Mouse (Mus musculus) bone marrow macrophage, adult 2 months (primary cell): ENCODE measurements around the gene Pecam1. TPM values are rescaled to one million over a fixed set of nuclear protein-coding genes. Genes with fewer than 3 reads are reported as not detected.
A peak's percentile ranks its signal among the peaks of the same experiment; 100 is the strongest.

Experiments used
- H3K27ac ChIP-seq: 2 replicates; pipeline ENCODE4 v1.5.1; 2012; ENCODE audit warnings: low read depth, low read length; ENCODE audit not compliant: insufficient read depth
- H3K4me1 ChIP-seq: 2 replicates; pipeline ENCODE4 v1.6.1; 2012; ENCODE audit warnings: low read length; ENCODE audit not compliant: control insufficient read depth, insufficient read depth
- H3K4me3 ChIP-seq: 2 replicates; pipeline ENCODE4 v1.5.1; 2012; ENCODE audit warnings: mild to moderate bottlenecking, low read length, moderate library complexity; ENCODE audit not compliant: insufficient read depth
- CTCF ChIP-seq: IDR thresholded peaks from 2 replicates; pipeline ENCODE4 v1.5.1; 2012; ENCODE audit warnings: low read depth, mild to moderate bottlenecking, low read length, moderate library complexity
- POLR2A ChIP-seq: IDR thresholded peaks from 2 replicates; pipeline ENCODE4 v1.6.1; 2012; ENCODE audit warnings: mild to moderate bottlenecking, low read depth, low read length, borderline replicate concordance
- polyA plus RNA-seq: library from polyadenylated mRNA; stranded (reverse); fragments of >200 nt; gene quantifications from 2 replicates; pipeline ENCODE4 v1.2.4, GENCODE M21; 2012; ENCODE audit not compliant: missing spikeins, insufficient read depth, insufficient read length

The Pecam1 gene
- polyA plus RNA-seq, 1 experiment, result 4.8 TPM

DNA sequence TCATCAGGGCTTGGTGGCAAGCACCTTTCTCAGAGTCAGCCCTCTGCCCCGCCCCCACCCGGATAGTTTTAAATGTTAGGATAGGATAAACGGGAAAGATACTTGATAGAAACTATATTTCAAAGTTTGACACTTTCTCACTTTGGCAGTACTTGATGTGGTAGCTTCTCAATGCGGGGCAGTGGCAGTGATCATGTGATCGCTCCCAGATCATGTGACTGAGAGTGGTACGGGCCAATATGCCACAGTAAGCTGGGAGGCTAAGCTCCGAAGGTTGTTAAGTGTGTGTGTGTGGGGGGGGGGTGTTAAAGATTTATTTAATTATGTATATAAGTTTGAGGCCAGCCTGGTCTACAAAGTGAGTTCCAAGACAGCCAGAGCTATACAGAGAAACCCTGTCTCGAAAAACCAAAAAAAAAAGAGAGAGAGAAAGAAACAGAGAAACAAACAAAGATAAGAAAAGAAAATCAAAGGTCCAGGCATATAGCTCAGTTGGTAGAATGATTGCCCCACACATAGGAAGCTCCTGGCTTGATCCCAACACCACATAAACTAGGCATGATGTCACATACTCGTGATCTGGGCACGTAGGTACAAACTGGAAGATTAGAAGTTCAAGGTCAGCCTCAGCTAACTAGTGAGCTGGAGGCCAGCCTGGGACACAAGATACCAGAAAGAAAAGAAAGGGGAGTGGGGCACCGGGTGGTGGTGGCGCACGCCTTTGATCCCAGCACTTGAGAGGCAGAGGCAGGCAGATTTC lies 132.4 kb downstream of the Pecam1 start:
- TF ChIP-seq CTCF (no peak), POLR2A (no peak)
- H3K27ac ChIP-seq, result no peak overlapping the region
- no peak overlapping the region for H3K4me3 ChIP-seq
- peaks cover 34% of the 10 kb centered on the region for H3K4me1 ChIP-seq

DNA sequence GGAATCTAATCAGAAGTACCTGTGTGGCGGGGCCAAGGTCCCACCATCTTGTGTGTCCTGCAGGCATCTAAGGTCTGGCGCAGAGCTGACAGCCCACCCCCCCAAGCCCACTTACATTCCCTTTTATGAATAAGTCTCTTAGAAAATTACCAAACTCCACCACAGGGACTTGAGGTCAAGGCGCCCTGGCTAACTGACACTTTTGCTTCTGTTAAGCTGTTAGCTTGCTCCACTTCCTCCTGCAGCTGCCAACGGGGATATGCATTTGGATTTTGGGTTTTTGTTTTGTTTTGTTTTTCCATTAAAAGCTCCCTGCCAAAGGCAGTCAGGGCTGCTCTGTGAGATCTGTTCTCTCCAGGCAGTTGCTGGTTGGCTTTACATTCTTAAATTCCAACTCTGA lies 134.9 kb downstream of the Pecam1 start:
- TF ChIP-seq POLR2A (no peak), CTCF (no peak)
- no peak overlapping the region for H3K4me3 ChIP-seq
- peaks cover 30% of the 10 kb centered on the region for H3K4me1 ChIP-seq
- peak overlapping the region; percentile 34 for H3K27ac ChIP-seq

DNA sequence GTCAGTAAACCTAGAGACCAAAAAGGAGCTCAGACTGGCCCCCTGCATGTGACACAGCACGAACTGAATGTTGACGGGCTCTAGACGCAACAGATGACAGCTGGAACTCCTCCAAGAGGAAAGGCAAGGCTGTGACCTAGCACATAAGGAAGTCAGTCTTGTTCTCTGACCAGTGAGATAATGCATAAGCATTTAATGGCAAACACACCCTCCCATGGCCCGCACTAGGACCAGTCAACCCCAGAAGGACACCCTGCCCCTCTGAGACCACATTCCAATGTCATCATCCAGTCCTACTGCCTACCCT lies 136.1 kb downstream of the Pecam1 start:
- H3K4me1 ChIP-seq, result peaks cover 37% of the 10 kb centered on the region
- peak overlapping the region; percentile 88 for H3K27ac ChIP-seq
- H3K4me3 ChIP-seq, result 0 out of 2 replicates have a peak overlapping the region, but pooled peaks have one; percentile 6
- TF ChIP-seq POLR2A (no peak), CTCF (no peak)

GRCm38 (mm10) chr11:106613638-106614338 lies 136.6 kb downstream of the Pecam1 start:
- Histone ChIP-seq H3K27ac (peak overlapping the region; percentile 88), H3K4me1 (peaks cover 37% of the 10 kb centered on the region), H3K4me3 (peak overlapping the region; percentile 50)
- TF ChIP-seq CTCF (peak; percentile 65), POLR2A (no peak)

DNA sequence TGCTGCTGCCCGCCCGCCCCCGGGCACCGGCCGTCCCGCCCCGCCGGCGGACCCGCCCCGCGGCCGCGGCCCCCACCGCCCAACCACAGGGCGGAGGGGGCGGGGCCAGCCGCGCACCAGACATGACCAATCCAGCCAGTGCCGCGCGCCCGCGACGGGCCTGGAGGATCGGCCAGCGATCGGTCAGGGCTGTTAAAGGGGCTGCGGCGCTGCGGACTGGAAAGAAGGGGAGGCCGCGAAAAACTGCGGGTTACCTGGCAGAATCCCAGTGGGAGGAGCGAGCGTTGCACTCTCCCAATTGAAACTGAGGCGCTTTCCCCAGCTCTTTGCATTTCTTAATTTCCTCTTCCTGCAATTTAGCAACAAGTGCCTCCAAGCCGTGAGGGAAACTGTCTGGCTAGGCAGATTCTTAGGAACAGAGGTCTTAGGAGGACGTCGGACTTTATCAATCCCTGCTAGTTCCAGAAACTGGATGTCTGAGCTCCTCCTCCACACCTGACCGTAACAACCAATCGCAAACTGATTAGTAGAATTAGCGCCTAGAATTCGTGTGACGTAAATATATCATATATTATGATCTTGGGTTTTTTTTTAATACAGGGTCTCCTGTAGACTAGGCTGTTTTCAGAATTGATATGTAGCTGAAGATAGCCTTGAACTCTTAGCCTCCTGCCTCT lies 137.3 kb downstream of the Pecam1 start, which contains the start of gene Tex2:
Tex2 (minus strand) TSS at position 463 of the 677 bp plus-strand sequence.
- H3K27ac ChIP-seq, result peak within 1 kb of the TSS; percentile 88
- TF ChIP-seq POLR2A (no peak), CTCF (no peak)

GRCm38 (mm10) chr11:106612209-106612960 lies 138.0 kb downstream of the Pecam1 start:
- peaks cover 31% of the 10 kb centered on the region for H3K4me1 ChIP-seq
- peak overlapping the region; percentile 98 for H3K4me3 ChIP-seq
- H3K27ac ChIP-seq, result peak overlapping the region; percentile 77

More for the DNA sequence above, 137.3 kb downstream of the Pecam1 start, which contains the start of gene Tex2:
- H3K4me1 ChIP-seq, result peaks cover 34% of the 10 kb centered on the region
- peak within 1 kb of the TSS; percentile 98 for H3K4me3 ChIP-seq

DNA sequence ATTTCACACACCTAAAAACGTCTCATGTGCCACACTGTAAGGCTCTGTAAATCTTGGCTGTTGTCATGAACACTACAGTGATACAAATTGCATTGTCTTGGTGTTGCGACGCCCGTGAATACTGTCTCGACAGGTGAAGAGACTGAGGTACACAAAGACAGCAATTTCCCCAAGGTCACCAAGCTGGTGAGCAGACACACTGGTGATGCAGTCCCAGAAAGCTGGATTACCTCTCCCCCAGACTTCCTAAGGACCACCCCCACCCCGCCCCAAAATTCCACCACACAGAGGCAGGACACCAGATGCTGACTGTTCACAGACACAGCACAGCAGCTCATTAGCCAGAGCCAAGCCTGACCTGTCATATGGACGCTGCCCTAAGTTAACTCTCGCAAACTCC lies 140.7 kb downstream of the Pecam1 start:
- Histone ChIP-seq H3K27ac (no peak overlapping the region), H3K4me3 (no peak overlapping the region), H3K4me1 (peaks cover 20% of the 10 kb centered on the region)
- no peak for TF ChIP-seq POLR2A
- no peak for TF ChIP-seq CTCF

More at GRCm38 (mm10) chr11:106612209-106612960, 138.0 kb downstream of the Pecam1 start:
- TF ChIP-seq CTCF (no peak), POLR2A (no peak)

- H3K4me1 ChIP-seq, result peaks cover 15% of the 10 kb centered on the region
- H3K27ac ChIP-seq, result no peak overlapping the region
- H3K4me3 ChIP-seq, result no peak overlapping the region
- TF ChIP-seq POLR2A (no peak), CTCF (no peak)
Observed at GRCm38 (mm10) chr11:106607316-106607715, 143.1 kb downstream of the Pecam1 start.

DNA sequence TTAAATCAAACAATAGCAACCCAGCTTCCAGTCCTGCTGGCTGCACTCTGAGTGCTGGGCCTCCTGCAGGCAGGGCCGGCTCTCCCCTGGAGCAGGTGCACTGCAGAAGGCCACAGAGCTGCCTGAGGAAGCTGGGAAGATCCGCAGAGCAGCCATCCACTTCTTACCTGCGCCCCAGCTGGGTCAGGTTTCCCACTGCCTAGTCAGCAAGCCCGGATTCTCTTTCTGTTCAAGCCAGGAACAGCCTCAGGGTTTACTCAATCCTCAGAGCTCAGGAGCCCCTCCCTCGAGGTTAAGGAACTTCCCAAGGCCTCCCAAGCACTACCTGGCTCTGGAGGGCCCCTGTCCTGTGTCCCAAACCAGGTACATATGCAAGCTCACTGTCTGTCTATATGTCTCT lies 144.4 kb downstream of the Pecam1 start:
- TF ChIP-seq CTCF (no peak), POLR2A (no peak)
- Histone ChIP-seq H3K4me3 (no peak overlapping the region), H3K4me1 (peaks cover 10% of the 10 kb centered on the region), H3K27ac (no peak overlapping the region)

Other genes with a start within 250 kb of the Pecam1 start
- 22.8 and 25.0 TPM in 2 replicates for gene Tex2, start 137.2 kb downstream of the Pecam1 start, polyA plus RNA-seq
- gene Milr1, start 598 bp upstream of the Pecam1 start, polyA plus RNA-seq, result 202 and 222 TPM in 2 replicates
- 8.9 and 11.4 TPM in 2 replicates for gene Polg2, start 28.9 kb upstream of the Pecam1 start, polyA plus RNA-seq
- gene Ddx5, start 38.6 kb upstream of the Pecam1 start, polyA plus RNA-seq, result 1,156 and 1,201 TPM in 2 replicates
- 24.4 and 26.6 TPM in 2 replicates for gene Cep95, start 38.6 kb upstream of the Pecam1 start, polyA plus RNA-seq
- 18.6 and 21.3 TPM in 2 replicates for gene Smurf2, start 170.1 kb upstream of the Pecam1 start, polyA plus RNA-seq
- 72.2 and 79.5 TPM in 2 replicates for gene Kpna2, start 248.9 kb upstream of the Pecam1 start, polyA plus RNA-seq